10 mouse cellular contexts compared by ENCODE assay signal in genomic region chr1:133451869-133452563, GRCm38 (mm10). TPM values are rescaled to one million over a fixed set of nuclear protein-coding genes. Genes with fewer than 3 reads are reported as not detected.
DNase-seq lines count a peak whose midpoint lies in the region; ATAC-seq and TF ChIP-seq lines count a peak whose summit lies in the region.
"Had no signal": no experiment of that assay in that cellular context is flagged by ENCODE, and none has a peak within 500 bp of the region (broad histone marks: within the 10 kb centered on the region; RNA-seq: fewer than 3 reads in every experiment).

No protein-coding gene starts in this region.

- 54% methylated on average over 13 of the region's 13 CpGs for WGBS in lung, embryonic 15.5 days
- 43% methylated on average over 13 of the region's 13 CpGs for WGBS in lung, adult 2 months
- 42% methylated on average over 13 of the region's 13 CpGs for whole genome bisulfite sequencing in kidney, adult 2 months
- WGBS in liver, postnatal 0 days (ENCODE audit: insufficient replicate concordance): 57% methylated on average over 13 of the region's 13 CpGs

- TF ChIP-seq POLR2A in lung, adult 2 months (IDR thresholded peaks at IDR 0.05; ENCODE audit: borderline replicate concordance, extremely low read depth, low read depth, low read length): no peak
- no peak for TF ChIP-seq POLR2A in kidney, adult 2 months (IDR thresholded peaks at IDR 0.05; ENCODE audit: low read depth, low read length)

- no peak overlapping the region for H3K4me2 ChIP-seq in lung, embryonic 15.5 days
- H3K4me2 ChIP-seq in liver, postnatal 0 days (ENCODE audit: low read depth, low read length): peak overlapping the region; percentile 31; the same call in 1 of the 2 replicates
- H3K4me2 ChIP-seq: neural tube, embryonic 13.5 days had no signal

- no peak for DNase-seq in lung, adult 2 months
- DNase-seq in heart, adult 9 months (ENCODE audit: low spot score in 2 of 2): peak; percentile 52 to 70
- peak; percentile 76 for DNase-seq in kidney, adult 2 months
- DNase-seq in liver, postnatal 0 days: no peak
- no peak for DNase-seq in testis, postnatal 10 days (ENCODE audit: low spot score)
- DNase-seq in thymus, postnatal 25 days: no peak
- DNase-seq: lung, postnatal 14 days had no signal

- no peak overlapping the region for H3K9ac ChIP-seq in lung, embryonic 15.5 days
- peak overlapping the region; percentile 13; the same call in 1 of the 2 replicates for H3K9ac ChIP-seq in liver, postnatal 0 days (replicated peaks)
- H3K9ac ChIP-seq: neural tube, embryonic 13.5 days had no signal

- H3K4me3 ChIP-seq in lung, embryonic 15.5 days: no peak overlapping the region
- H3K4me3 ChIP-seq in lung, adult 2 months (replicated peaks; ENCODE audit: extremely low read depth, low read depth, low read length): no peak overlapping the region
- no peak overlapping the region for H3K4me3 ChIP-seq in kidney, adult 2 months (ENCODE audit: insufficient read depth, low read depth, low read length)
- no peak overlapping the region for H3K4me3 ChIP-seq in liver, postnatal 0 days (ENCODE audit: low read depth, low read length)
- H3K4me3 ChIP-seq: neural tube, embryonic 13.5 days had no signal

- ATAC-seq in lung, embryonic 15.5 days (ENCODE audit: borderline replicate concordance, extremely low read depth, low FRiP score, low TSS enrichment): no peak
- peak; percentile 20 for ATAC-seq in liver, postnatal 0 days
- no peak for ATAC-seq in frontal cortex, adult (ENCODE audit: low TSS enrichment)

- TF ChIP-seq CTCF in lung, adult 2 months (IDR thresholded peaks at IDR 0.05; ENCODE audit: insufficient read depth, low read length): no peak
- no peak for TF ChIP-seq CTCF in kidney, adult 2 months (conservative IDR thresholded peaks at IDR 0.05; ENCODE audit: insufficient read depth, insufficient read length, low read depth, low read length)
- no peak for TF ChIP-seq CTCF in liver, postnatal 0 days (IDR thresholded peaks at IDR 0.05; ENCODE audit: low read depth)

- no peaks in the 10 kb centered on the region for H3K27me3 ChIP-seq in lung, embryonic 15.5 days
- no peaks in the 10 kb centered on the region for H3K27me3 ChIP-seq in kidney, adult 2 months (replicated peaks; ENCODE audit: control insufficient read depth, insufficient read depth, low read length)
- H3K27me3 ChIP-seq in liver, postnatal 0 days (ENCODE audit: insufficient read depth, low read length): no peaks in the 10 kb centered on the region
- H3K27me3 ChIP-seq: neural tube, embryonic 13.5 days had no signal

- 0 out of 2 replicates have a peak, but pooled peaks cover 9% of the 10 kb centered on the region for H3K4me1 ChIP-seq in lung, embryonic 15.5 days
- no peaks in the 10 kb centered on the region; the same call in 1 of the 2 replicates for H3K4me1 ChIP-seq in lung, adult 2 months (ENCODE audit: control insufficient read depth, insufficient read depth, low read length)
- H3K4me1 ChIP-seq in kidney, adult 2 months (ENCODE audit: control insufficient read depth, insufficient read depth, low read length): peaks cover 21% of the 10 kb centered on the region
- H3K4me1 ChIP-seq in liver, postnatal 0 days (ENCODE audit: insufficient read depth): peaks cover 24% of the 10 kb centered on the region

- H3K27ac ChIP-seq in lung, embryonic 15.5 days: peak overlapping the region; percentile 24; the same call in 1 of the 2 replicates
- H3K27ac ChIP-seq in kidney, adult 2 months (ENCODE audit: insufficient read depth, low read depth, low read length): peak overlapping the region; percentile 83
- H3K27ac ChIP-seq in liver, postnatal 0 days (ENCODE audit: low read depth): peak overlapping the region; percentile 20
- H3K27ac ChIP-seq: neural tube, embryonic 13.5 days had no signal

- no peaks in the 10 kb centered on the region for H3K9me3 ChIP-seq in lung, embryonic 15.5 days
- no peaks in the 10 kb centered on the region for H3K9me3 ChIP-seq in liver, postnatal 0 days (ENCODE audit: low read length)
- H3K9me3 ChIP-seq: neural tube, embryonic 13.5 days had no signal

- no peaks in the 10 kb centered on the region for H3K36me3 ChIP-seq in lung, embryonic 15.5 days
- H3K36me3 ChIP-seq in kidney, adult 2 months (ENCODE audit: control insufficient read depth, insufficient read depth, low read length): no peaks in the 10 kb centered on the region
- H3K36me3 ChIP-seq in liver, postnatal 0 days (replicated peaks; ENCODE audit: insufficient read depth, low read length): no peaks in the 10 kb centered on the region
- H3K36me3 ChIP-seq: neural tube, embryonic 13.5 days had no signal

- no peak for TF ChIP-seq EP300 in liver, postnatal 0 days (IDR thresholded peaks at IDR 0.05; ENCODE audit: low read depth)

RNA-seq across cellular contexts. Expression of gene Sox13, which starts 27.8 kb away (rescaled TPM):
- polyA plus RNA-seq in lung, embryonic 15.5 days (2015; fragmentation: Nextera tagmentation; extraction: Ambion mirVana): 7.3 and 9.0 TPM in 2 replicates
- polyA plus RNA-seq in lung, adult 2 months (2012; rRNA removed): 134 and 144 TPM in 2 replicates
- 46.7 and 51.2 TPM in 2 replicates for polyA plus RNA-seq in kidney, adult 2 months (2012; rRNA removed)
- 1.3 and 1.9 TPM in 2 replicates for polyA plus RNA-seq in liver, postnatal 0 days (2015; fragmentation: Nextera tagmentation; extraction: Ambion mirVana)

Comparison
In these comparisons a context has a peak if more than half of its experiments do, and no peak if none do; other contexts are left out.
1. H3K27ac ChIP-seq: peak in every context shown above with its lines; median percentile 83 in kidney, adult 2 months; 24 in lung, embryonic 15.5 days; 20 in liver, postnatal 0 days.
2. DNase-seq: peak in heart, adult 9 months (2 of 2) and kidney, adult 2 months (single experiment); none in lung, adult 2 months (single experiment), liver, postnatal 0 days (single experiment), testis, postnatal 10 days (single experiment) and thymus, postnatal 25 days (single experiment).